Mouse (Mus musculus) monocyte, adult 5-6 weeks (primary cell): ENCODE measurements around the gene Dgkg. TPM values are rescaled to one million over a fixed set of nuclear protein-coding genes. Genes with fewer than 3 reads are reported as not detected.

Experiments used
- ATAC-seq: fragments of 153-309, 156-312 bp; replicated peaks from 2 replicates; pipeline ENCODE4 v1.8.0; 2017; ENCODE audit warnings: mild to moderate bottlenecking; ENCODE audit not compliant: low TSS enrichment, insufficient number of reproducible peaks, severe bottlenecking, poor library complexity, low FRiP score
- total RNA-seq: library from RNA; stranded (forward); fragments of 200-1000, 200-491, 200-594 nt; gene quantifications from 3 replicates; pipeline ENCODE4 v1.2.3, GENCODE M21; 2017

The Dgkg gene
- total RNA-seq, 1 experiment from 2014 or later: 23.7 TPM

- no peak for ATAC-seq
Measured at GRCm38 (mm10) chr16:22471728-22472127, 185.3 kb downstream of the Dgkg start.

GRCm38 (mm10) chr16:22469385-22469784 is 187.6 kb downstream of the Dgkg start:
- ATAC-seq: no peak

GRCm38 (mm10) chr16:22467111-22467510 is 189.9 kb downstream of the Dgkg start:
- ATAC-seq: no peak

- ATAC-seq: no peak
Measured at GRCm38 (mm10) chr16:22466381-22466780, 190.6 kb downstream of the Dgkg start.

GRCm38 (mm10) chr16:22462220-22462619 is 194.8 kb downstream of the Dgkg start:
- no peak for ATAC-seq

- no peak for ATAC-seq
Measured at GRCm38 (mm10) chr16:22461728-22462127, 195.3 kb downstream of the Dgkg start.

GRCm38 (mm10) chr16:22460960-22461359 is 196.1 kb downstream of the Dgkg start:
- no peak for ATAC-seq

- ATAC-seq: no peak
Measured at GRCm38 (mm10) chr16:22452082-22452481, 204.9 kb downstream of the Dgkg start.

GRCm38 (mm10) chr16:22448093-22448492 is 208.9 kb downstream of the Dgkg start:
- no peak for ATAC-seq

- ATAC-seq: 0 out of 2 replicates have a peak, but pooled peaks have one; percentile 49
Measured at GRCm38 (mm10) chr16:22444786-22445185, 212.2 kb downstream of the Dgkg start.

GRCm38 (mm10) chr16:22442202-22442601 is 214.8 kb downstream of the Dgkg start:
- ATAC-seq: no peak

GRCm38 (mm10) chr16:22441317-22441716 is 215.7 kb downstream of the Dgkg start:
- ATAC-seq: no peak

- ATAC-seq: no peak
Measured at GRCm38 (mm10) chr16:22440269-22440668, 216.8 kb downstream of the Dgkg start.

GRCm38 (mm10) chr16:22439499-22440177 is 217.4 kb downstream of the Dgkg start, which contains the start of gene Etv5:
Gene Etv5 (minus strand): TSS chr16:22439719.
- ATAC-seq: peak; percentile 97

GRCm38 (mm10) chr16:22438441-22439373 is 218.3 kb downstream of the Dgkg start:
- no peak for ATAC-seq

- ATAC-seq: no peak
Measured at GRCm38 (mm10) chr16:22436106-22436505, 220.9 kb downstream of the Dgkg start.

- no peak for ATAC-seq
Measured at GRCm38 (mm10) chr16:22434530-22434929, 222.5 kb downstream of the Dgkg start.

- no peak for ATAC-seq
Measured at GRCm38 (mm10) chr16:22433944-22434343, 223.1 kb downstream of the Dgkg start.

- no peak for ATAC-seq
Measured at GRCm38 (mm10) chr16:22431773-22432172, 225.2 kb downstream of the Dgkg start.

- ATAC-seq: no peak
Measured at GRCm38 (mm10) chr16:22431335-22431734, 225.7 kb downstream of the Dgkg start.
